Mouse (Mus musculus): ENCODE measurements around the gene Hoxb6.

The Hoxb6 gene

DNA sequence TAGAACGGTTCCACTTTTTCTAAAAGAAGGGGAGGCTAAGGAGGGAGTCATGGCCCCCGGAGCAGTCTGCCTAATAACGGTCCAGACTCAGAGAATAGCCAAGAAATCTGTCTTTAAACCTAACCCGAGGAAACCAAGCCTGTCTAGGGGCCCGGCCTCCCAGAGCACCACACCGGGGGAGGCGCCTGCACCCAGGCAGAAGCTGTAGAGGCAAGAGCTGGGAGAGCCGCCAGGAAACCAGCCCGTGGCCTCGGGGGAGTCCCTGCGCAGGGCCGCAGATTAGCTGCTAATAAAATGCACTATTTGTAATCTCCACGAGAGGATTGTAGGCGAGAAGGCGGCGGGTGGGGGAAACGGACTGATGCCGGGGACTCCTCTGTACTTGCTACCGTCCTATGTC, 22.4 kb upstream of the Hoxb6 start:
- no peak for DNase-seq (ENCODE audit: low spot score in 2 of 2)

- no peak for DNase-seq (ENCODE audit: low spot score in 2 of 2)
Measured at GRCm38 (mm10) chr11:96270996-96271540, 21.2 kb upstream of the Hoxb6 start, which contains the start of gene Hoxb9. Gene Hoxb9 (plus strand): TSS chr11:96271457.

DNA sequence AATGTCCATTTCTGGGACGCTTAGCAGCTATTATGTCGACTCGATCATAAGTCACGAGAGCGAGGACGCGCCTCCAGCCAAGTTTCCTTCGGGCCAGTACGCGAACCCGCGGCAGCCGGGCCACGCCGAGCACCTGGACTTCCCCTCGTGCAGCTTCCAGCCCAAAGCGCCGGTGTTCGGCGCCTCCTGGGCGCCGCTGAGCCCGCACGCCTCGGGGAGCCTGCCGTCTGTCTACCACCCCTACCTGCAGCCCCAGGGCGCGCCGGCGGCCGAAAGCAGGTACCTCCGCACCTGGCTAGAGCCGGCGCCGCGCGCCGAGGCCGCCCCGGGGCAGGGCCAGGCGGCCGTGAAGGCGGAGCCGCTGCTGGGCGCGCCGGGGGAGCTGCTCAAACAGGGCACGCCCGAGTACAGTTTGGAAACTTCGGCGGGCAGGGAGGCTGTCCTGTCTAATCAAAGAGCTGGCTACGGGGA, 20.7 kb upstream of the Hoxb6 start:
- no peak for DNase-seq (ENCODE audit: low spot score in 2 of 2)

DNA sequence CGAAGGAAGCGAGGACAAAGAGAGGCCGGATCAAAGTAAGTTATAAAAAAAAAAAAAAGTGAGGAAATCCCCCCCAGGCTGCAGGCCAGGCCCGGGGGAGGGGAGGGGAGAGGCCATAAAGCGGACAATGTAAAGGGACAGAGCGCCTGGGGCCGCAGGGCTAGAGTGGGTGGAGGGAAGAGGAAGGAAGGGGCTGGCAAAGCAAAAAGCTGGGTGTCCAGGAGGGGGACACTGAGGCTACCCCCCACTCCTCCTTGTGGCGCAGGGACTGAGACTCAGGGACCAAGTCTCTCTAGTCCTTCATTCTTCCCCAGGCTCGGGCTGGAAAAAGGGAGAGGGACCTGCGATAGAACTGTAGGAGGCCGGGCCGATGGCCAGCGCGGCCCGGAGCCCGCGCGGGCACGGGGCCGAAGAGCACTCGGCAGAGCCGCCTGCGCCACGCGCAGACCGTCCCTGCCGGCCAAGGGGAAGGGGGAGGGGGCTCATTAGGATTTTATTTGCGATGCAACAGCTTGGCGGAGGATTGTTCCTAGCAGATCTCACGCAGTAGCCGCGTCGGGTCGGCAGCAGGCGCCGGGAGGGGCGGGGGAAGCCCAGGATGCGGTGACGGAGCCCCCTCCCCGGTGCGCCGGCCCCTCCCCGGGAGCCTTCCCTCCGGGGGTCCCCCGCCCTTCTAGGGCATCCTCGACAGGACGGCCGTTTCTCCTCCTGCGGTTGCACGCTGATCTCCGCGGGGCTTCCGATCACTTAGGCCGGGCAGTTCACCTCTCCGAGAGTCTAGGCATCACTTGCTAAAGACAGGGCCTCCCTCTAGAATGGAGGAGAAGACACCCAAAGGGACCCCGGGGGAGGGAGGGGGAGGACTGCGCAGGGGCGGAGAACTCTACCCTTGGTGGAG, 20.0 kb upstream of the Hoxb6 start:
- no peak for DNase-seq (ENCODE audit: low spot score in 2 of 2)

- no peak for DNase-seq (ENCODE audit: low spot score in 2 of 2)
Measured at GRCm38 (mm10) chr11:96274428-96274827, 17.8 kb upstream of the Hoxb6 start.

- DNase-seq (ENCODE audit: low spot score in 2 of 2) = no peak
Measured at GRCm38 (mm10) chr11:96275896-96276295, 16.4 kb upstream of the Hoxb6 start.

- no peak for DNase-seq (ENCODE audit: low spot score in 2 of 2)
Measured at GRCm38 (mm10) chr11:96277151-96278044, 14.9 kb upstream of the Hoxb6 start.

GRCm38 (mm10) chr11:96278324-96278723, 14.0 kb upstream of the Hoxb6 start:
- DNase-seq (ENCODE audit: low spot score in 2 of 2) = no peak

- peak; percentile 40 to 79 for DNase-seq (ENCODE audit: low spot score in 2 of 2)
Measured at GRCm38 (mm10) chr11:96278773-96279172, 13.5 kb upstream of the Hoxb6 start.

GRCm38 (mm10) chr11:96279421-96280233, 12.6 kb upstream of the Hoxb6 start:
- no peak for DNase-seq (ENCODE audit: low spot score in 2 of 2)

DNA sequence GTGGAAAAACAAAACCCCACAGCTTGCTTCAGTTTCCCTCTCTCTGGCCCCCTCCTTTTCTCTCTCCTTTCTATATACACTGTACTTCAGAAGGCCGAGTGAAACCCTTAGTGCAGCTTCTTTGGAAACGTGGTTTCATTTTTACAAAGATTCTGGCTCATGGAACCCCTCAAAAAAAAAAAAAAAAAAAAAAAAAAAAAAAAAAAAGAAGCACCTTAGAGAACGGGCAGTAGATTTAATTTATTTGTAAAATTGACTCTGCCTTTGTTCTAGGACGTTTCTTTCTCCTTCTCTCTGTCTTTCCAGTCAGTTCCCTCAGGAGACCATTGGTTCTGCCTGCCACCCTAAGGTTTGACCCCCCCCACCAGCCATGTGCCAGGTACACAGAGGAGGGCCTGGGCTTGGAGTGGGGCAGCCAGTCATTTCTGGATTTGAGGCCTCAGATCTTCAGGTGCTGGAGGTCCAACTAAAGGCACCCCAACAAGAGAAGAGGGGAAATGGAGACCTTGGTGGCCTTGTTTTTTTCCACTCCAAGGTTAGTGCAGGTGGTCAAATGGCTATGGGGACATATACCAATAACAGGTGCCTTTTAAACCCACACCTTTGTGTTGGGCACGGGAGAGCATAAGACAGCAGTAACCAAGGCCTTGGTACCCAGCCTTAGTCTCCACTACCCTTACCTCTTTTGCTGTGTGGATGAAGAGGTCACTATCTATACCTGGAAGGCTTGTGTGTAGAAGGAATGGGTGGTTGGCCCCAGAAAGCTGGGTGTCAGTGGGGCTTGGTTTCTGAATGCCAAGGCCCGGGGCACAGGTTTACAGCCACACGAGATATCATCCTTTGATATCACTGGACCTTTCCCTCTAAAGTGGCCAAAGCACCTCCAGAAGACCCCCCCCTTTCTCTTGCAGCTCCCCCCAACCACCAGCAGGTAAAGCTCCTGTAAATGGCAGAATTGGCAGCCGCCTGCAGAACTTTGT, 11.6 kb upstream of the Hoxb6 start:
- no peak for DNase-seq (ENCODE audit: low spot score in 2 of 2)

GRCm38 (mm10) chr11:96281396-96281795, 10.9 kb upstream of the Hoxb6 start:
- no peak for DNase-seq (ENCODE audit: low spot score in 2 of 2)

DNA sequence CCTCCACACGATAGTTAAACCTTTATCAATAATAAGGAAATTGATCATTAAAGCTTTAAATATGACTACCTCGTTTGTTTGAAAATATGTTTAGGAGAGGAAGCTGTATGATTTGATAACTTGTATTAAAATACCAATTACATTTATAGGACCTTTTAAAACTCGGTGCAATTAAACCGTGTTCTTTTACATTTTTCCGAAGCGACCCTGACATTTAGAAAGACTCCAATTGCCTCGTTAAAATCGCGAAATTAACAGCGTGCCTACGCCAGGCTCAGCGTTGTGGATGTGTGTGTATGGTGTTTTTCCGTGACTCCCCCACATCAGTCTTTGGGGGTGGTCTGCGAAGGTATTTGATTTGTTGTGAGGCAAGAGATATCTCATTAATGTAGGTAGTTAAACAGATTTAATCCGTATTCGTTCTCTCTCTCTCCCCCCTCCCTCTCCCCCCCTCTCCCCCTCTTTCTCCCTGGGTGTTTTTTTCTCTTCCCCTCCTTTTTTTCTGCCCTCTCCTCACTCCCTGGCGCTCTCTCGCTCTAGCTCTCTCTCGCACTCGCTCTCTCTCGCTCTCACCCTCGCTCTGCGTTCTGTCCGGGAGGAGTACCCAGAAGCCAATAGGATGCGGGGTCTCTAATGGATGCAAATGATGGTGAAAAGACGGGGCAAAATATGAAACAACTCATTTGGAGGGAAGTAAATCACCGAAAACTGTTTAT, 10.3 kb upstream of the Hoxb6 start, which contains the start of gene Hoxb8:
Gene Hoxb8, plus strand, starts transcription at position 51 of the 716 bp plus-strand sequence.
- DNase-seq (ENCODE audit: low spot score in 2 of 2) = no peak

GRCm38 (mm10) chr11:96282795-96283430, 9.4 kb upstream of the Hoxb6 start:
- no peak for DNase-seq (ENCODE audit: low spot score in 2 of 2)

DNA sequence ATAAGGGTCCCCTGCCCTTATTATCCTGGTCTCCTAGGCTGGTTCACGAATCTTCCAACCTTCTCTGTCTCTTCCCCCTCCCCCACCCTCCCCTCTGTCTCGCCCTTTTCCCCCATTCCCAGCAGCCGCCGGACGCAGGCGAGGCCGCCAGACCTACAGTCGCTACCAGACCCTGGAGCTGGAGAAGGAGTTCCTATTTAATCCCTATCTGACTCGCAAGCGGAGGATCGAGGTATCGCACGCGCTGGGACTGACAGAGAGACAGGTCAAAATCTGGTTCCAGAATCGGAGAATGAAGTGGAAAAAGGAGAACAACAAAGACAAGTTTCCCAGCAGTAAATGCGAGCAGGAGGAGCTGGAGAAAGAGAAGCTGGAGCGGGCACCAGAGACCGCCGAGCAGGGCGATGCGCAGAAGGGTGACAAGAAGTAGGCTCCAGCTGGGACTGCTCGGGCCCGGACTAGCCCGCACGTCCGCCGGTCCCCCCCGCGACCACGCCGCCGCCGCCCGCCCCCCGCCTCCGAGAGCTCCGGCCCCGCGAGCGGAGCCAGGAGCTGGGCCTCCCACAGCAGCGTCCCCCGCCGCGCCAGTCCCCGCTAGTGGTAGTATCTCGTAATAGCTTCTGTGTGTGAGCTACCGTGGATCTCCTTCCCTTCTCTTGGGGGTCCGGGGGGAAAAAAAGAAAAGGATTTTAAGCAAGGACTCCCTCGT, 8.1 kb upstream of the Hoxb6 start:
- no peak for DNase-seq (ENCODE audit: low spot score in 2 of 2)

GRCm38 (mm10) chr11:96284774-96285734, 7.2 kb upstream of the Hoxb6 start:
- no peak for DNase-seq (ENCODE audit: low spot score in 2 of 2)

Data from spleen, postnatal 10 days (tissue).